Mouse (Mus musculus) embryonic facial prominence, embryonic 11.5 days (tissue): Measurements from ENCODE around the gene Hist2h2ab. TPM values are rescaled to one million over a fixed set of nuclear protein-coding genes. Genes with fewer than 3 reads are reported as not detected.
A peak's percentile ranks its signal among the peaks of the same experiment; 100 is the strongest.
"Not testable (repeated sequence)": the region's sequence is repeated elsewhere in the genome, so short reads cannot be mapped to it uniquely, and the experiment has no call there.

Experiments
- ATAC-seq: fragments of 200-750 bp; cut with Nextera tagmentation; replicated peaks from 2 replicates; pipeline ENCODE4 v1.8.0; 2017; ENCODE audit warnings: low read depth; ENCODE audit not compliant: insufficient number of reproducible peaks, low FRiP score, low TSS enrichment
- DNase-seq: peaks from one replicate; pipeline ENCODE4 v3.0.0-alpha.2; 2015; ENCODE audit warnings: low spot score
- H3K27ac ChIP-seq: fragments of 300-500 bp; sonication (generic); replicated peaks from 2 replicates; pipeline ENCODE4 v1.5.1; 2014; ENCODE audit warnings: mild to moderate bottlenecking, low read depth, low read length, control low read depth
- H3K27me3 ChIP-seq: fragments of 300-500 bp; sonication (generic); 2 replicates; pipeline ENCODE4 v1.6.1; 2014; ENCODE audit warnings: mild to moderate bottlenecking, low read length, moderate library complexity, mixed read lengths; ENCODE audit not compliant: control insufficient read depth, insufficient read depth
- H3K36me3 ChIP-seq: fragments of 300-500 bp; sonication (generic); replicated peaks from 2 replicates; pipeline ENCODE4 v1.6.1; 2014; ENCODE audit warnings: low read depth, mild to moderate bottlenecking, low read length, moderate library complexity, mixed read lengths; ENCODE audit not compliant: control insufficient read depth, insufficient read depth
- H3K4me1 ChIP-seq: fragments of 300-500 bp; sonication (generic); 2 replicates; pipeline ENCODE4 v1.6.1; 2014; ENCODE audit warnings: low read length, mixed read lengths; ENCODE audit not compliant: control insufficient read depth, insufficient read depth
- H3K4me2 ChIP-seq: fragments of 300-500 bp; sonication (generic); 2 replicates; pipeline ENCODE4 v1.6.1; 2014; ENCODE audit warnings: low read depth, mild to moderate bottlenecking, control low read depth, low read length, moderate library complexity
- H3K4me3 ChIP-seq: fragments of 300-500 bp; sonication (generic); 2 replicates; pipeline ENCODE4 v1.5.1; 2014; ENCODE audit warnings: low read depth, low read length, control low read depth
- H3K9ac ChIP-seq: fragments of 300-500 bp; sonication (generic); replicated peaks from 2 replicates; pipeline ENCODE4 v1.6.1; 2014; ENCODE audit warnings: mild to moderate bottlenecking, control low read depth, low read length
- H3K9me3 ChIP-seq: fragments of 300-500 bp; sonication (generic); replicated peaks from 2 replicates; pipeline ENCODE4 v1.6.1; 2016; ENCODE audit warnings: mild to moderate bottlenecking, low read length, inconsistent platforms, mixed read lengths; ENCODE audit not compliant: control insufficient read depth
- WGBS: fragments of 180-500 bp; shearing (Covaris S2); extraction: QIAGEN DNeasy Blood & Tissue Kit; methylation state at CpG from one replicate; pipeline ENCODE4 v1.1.7; 2014; 5-methylcytosine and 5-hydroxymethylcytosine counted together
- polyA plus RNA-seq: library from polyadenylated mRNA; unstranded; fragments of >200 nt; fragmentation: Nextera tagmentation; extraction: Ambion mirVana; gene quantifications from 2 replicates; pipeline ENCODE4 v1.2.1, GENCODE M21; 2014

Hist2h2ab gene
- polyA plus RNA-seq, 1 experiment from 2014 or later = not detected

DNA sequence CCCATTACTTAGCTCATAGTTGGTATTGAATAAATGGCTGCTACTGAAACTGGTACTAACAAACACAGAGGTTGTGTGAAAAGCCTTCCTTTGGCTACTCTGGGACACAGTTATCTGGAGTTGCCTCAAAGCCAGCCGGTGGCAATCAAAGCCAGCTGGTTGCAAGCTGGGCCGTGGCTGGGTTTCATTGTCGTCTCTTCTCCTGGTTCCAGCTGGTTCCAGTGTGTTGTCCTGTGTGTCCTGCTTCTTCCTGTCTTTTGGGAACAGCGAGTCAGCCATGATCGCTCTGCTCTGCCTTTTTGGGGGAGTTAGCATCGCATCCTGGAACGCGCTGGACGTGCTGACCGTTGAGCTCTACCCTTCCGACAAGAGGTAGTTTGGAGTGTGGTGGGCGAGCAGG, 26.7 kb upstream of the Hist2h2ab start:
- Histone ChIP-seq H3K27me3 (no peaks in the 10 kb centered on the region), H3K9ac (no peak overlapping the region), H3K4me3 (no peak overlapping the region), H3K36me3 (no peaks in the 10 kb centered on the region), H3K27ac (no peak overlapping the region), H3K9me3 (no peaks in the 10 kb centered on the region), H3K4me2 (no peak overlapping the region), H3K4me1 (no peaks in the 10 kb centered on the region)
- 58% methylated on average over 12 of the region's 12 CpGs for WGBS
- ATAC-seq = no peak
- DNase-seq = no peak

DNA sequence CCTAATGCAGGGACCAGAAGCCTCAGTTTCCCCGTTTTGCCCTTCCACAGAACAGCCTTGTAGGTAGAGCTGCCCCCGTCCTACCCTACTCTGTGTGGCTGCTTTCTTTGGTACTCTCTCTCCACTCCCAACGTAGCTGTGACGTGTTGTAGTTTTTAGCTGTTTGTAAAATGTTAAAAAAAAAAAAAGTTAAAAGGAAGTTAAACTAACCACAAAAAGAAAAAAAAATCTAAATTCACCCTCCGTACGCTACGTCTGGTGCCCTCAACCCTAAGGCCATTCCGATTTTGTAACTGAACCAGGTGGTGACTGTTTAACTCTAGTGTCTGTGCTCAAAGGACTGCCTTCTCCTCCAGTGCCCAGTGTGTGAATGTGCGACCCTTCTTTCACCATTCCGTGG, 24.7 kb upstream of the Hist2h2ab start:
- no peak for DNase-seq
- Histone ChIP-seq H3K9me3 (no peaks in the 10 kb centered on the region), H3K36me3 (no peaks in the 10 kb centered on the region), H3K4me1 (no peaks in the 10 kb centered on the region), H3K9ac (no peak overlapping the region), H3K4me3 (no peak overlapping the region), H3K4me2 (no peak overlapping the region), H3K27ac (no peak overlapping the region), H3K27me3 (no peaks in the 10 kb centered on the region)
- WGBS = 86% methylated on average over 10 of the region's 10 CpGs
- no peak for ATAC-seq

DNA sequence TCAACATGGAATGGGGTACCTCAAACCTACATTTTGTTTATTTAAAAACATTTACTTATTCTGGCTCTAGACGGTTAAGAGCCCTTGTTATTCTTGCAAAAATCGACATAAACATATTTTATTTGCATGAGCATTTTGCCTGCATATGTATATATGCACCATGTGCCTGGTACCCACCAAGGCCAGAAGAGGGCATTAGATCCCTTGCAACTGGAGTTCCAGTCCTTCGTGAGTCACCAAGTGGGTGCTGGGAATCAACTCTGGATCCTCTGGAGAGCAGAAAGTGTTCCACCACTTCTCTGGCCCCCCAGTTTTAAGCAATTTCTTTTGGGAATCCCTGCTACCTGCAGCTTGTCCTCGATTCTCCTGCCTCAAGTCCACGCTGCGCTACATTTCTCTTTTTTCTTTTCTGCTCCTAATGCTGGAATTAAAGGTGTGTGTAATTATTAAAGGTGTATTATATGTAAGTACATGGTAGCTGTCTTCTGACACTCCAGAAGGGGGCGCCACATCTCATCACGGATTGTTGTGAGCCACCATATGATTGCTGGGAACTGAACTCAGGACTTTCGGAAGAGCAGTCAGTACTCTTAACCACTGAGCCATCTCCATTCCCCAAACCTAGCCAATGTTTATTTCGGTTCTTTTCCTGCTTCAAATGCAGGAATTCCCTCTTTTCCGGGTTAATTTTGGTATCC, 23.9 kb upstream of the Hist2h2ab start:
- WGBS = 90% methylated on average over 11 of the region's 11 CpGs
- no peaks in the 10 kb centered on the region for H3K4me1 ChIP-seq
- H3K9me3 ChIP-seq = no peaks in the 10 kb centered on the region
- ATAC-seq (no peak), DNase-seq (no peak)
- H3K27me3 ChIP-seq = no peaks in the 10 kb centered on the region
- H3K9ac ChIP-seq = no peak overlapping the region
- H3K36me3 ChIP-seq = no peaks in the 10 kb centered on the region
- H3K27ac ChIP-seq = no peak overlapping the region
- no peak overlapping the region for H3K4me2 ChIP-seq
- H3K4me3 ChIP-seq = no peak overlapping the region

DNA sequence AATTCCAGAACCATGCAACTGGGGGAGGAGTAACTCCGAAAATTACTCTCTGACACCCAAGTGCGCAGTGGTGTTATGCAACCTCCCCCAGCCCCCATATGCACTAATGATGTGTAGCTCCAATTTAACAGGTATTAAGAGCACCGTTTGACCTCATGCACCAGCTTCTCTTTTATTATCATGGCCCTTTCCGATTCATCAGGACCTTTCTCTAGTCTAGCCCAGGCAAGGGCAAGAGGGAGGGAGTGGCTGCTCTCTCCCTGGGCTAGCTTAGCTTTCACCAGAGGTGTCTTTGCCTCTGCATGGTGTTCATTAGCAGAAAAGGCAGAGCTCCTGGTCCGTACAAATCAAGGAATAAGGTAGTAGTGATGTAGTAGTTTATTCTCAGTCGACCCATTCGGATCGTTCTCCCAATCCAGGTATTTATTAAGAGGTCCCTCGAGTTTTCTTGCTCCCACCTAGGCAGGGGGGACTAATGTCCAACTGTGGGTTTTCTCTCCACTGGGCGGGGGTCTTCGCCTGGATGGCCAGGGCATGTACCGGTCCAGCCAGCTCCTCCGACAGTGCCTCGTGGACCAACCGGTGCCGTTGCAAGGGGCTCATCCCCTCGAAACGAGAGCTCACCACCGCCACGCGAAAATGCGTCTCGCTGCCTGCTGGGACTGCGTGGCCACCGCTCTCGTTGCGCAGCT, 23.1 kb upstream of the Hist2h2ab start:
- Histone ChIP-seq H3K27ac (peak overlapping the region; percentile 90), H3K4me2 (peak overlapping the region; percentile 95), H3K9me3 (no peaks in the 10 kb centered on the region), H3K4me3 (peak overlapping the region; percentile 63), H3K27me3 (no peaks in the 10 kb centered on the region), H3K4me1 (no peaks in the 10 kb centered on the region), H3K9ac (peak overlapping the region; percentile 91), H3K36me3 (no peaks in the 10 kb centered on the region)
- WGBS = 22% methylated on average over 27 of the region's 27 CpGs
- ATAC-seq (peak; percentile 46), DNase-seq (peak; percentile 30)

DNA sequence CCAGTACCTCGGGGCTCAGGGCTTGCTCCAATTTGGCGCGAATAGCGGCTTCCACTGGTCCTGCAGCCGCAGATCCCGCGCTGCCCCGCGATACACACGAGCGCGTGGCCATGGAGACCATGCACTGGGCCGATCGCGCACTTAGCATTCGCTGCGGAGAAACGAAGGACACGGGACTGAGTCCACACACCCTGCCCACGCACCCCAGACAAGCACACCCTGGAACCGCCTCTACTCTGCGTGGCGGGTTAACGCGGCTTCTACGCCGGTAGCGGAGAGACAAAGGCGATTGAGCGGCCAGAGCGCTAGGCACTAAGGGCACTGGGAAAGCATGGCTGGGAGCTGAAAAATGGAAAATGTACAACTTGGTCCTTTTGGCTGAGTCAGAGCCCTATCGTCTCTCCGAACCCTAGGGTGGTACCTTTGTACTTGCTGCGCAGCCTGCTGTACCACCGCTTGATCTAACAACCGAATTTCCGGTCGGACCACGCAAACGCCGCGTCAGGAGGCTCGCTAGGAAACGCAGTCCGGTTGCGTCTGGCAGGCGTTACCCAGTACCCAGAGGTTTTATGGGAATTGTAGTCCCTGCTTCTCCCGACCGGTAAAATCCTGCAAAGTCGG, 22.4 kb upstream of the Hist2h2ab start:
- Histone ChIP-seq H3K27ac (peak overlapping the region; percentile 90), H3K9ac (peak overlapping the region; percentile 91), H3K4me2 (peak overlapping the region; percentile 95), H3K4me3 (peak overlapping the region; percentile 63), H3K36me3 (no peaks in the 10 kb centered on the region), H3K27me3 (no peaks in the 10 kb centered on the region), H3K9me3 (no peaks in the 10 kb centered on the region), H3K4me1 (no peaks in the 10 kb centered on the region)
- ATAC-seq (peak; percentile 90), DNase-seq (peak; percentile 94)
- under 1% methylated on average over 50 of the region's 50 CpGs for WGBS

DNA sequence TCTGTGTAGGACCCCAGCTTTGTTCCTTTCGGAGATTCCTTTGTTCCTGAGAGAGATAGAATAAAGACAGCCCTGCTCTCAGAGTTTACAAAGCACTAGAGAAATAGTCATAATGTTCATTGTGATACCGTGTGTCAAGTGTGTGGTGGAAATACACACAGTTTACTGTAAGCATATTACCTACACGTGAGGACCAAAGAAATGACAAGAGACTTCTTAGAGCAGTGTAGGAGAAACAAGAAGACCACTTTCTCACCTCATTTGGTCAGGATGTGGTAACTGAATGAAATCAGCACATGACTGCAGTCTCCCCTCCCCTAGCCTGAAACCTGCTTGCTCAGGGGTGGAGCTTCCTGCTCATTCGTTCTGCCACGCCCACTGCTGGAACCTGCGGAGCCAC, 21.5 kb upstream of the Hist2h2ab start:
- WGBS = 4% methylated on average over 6 of the region's 6 CpGs
- ATAC-seq (no peak), DNase-seq (no peak)
- no peaks in the 10 kb centered on the region for H3K9me3 ChIP-seq
- peak overlapping the region; percentile 43 for H3K9ac ChIP-seq
- H3K4me1 ChIP-seq = no peaks in the 10 kb centered on the region
- H3K36me3 ChIP-seq = no peaks in the 10 kb centered on the region
- H3K27ac ChIP-seq = no peak overlapping the region
- H3K27me3 ChIP-seq = no peaks in the 10 kb centered on the region
- H3K4me2 ChIP-seq = peak overlapping the region; percentile 47
- H3K4me3 ChIP-seq = 0 out of 2 replicates have a peak overlapping the region, but pooled peaks have one; percentile 5

DNA sequence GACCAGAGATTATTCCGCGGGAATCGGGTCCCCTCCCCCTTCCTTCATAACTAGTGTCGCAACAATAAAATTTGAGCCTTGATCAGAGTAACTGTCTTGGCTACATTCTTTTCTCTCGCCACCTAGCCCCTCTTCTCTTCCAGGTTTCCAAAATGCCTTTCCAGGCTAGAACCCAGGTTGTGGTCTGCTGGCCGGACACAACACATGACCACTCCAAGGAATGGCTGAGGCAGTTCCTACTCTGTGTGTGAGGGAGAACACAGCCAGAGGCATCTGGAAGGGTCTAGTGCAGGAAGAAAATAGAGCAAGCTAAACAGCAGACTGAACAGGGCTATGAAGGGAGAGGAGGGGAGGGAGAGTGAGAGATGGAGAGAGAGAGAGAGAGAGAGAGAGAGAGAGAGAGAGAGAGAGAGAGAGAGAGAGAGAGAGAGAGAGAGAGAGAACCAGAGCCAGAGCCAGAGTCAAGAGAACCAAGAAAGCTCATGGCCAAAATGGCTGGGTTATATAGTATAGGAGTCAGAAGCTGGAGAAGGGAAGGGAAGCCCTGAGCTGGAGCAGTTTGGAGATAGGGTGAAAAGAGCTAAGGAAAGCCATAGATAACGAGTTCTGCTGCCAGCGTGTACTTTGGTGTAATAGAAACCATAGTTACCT, 20.9 kb upstream of the Hist2h2ab start:
- 35% methylated on average over 6 of the region's 8 CpGs for WGBS
- not testable (repeated sequence) for H3K36me3 ChIP-seq, ATAC-seq, H3K27me3 ChIP-seq, H3K9me3 ChIP-seq, DNase-seq, H3K27ac ChIP-seq, H3K9ac ChIP-seq, H3K4me3 ChIP-seq, H3K4me2 ChIP-seq, H3K4me1 ChIP-seq
